Mouse (Mus musculus): Measurements from ENCODE around the gene Sephs2. TPM values are rescaled to one million over a fixed set of nuclear protein-coding genes. Genes with fewer than 3 reads are reported as not detected.

The Sephs2 gene
- polyA plus RNA-seq, 1 experiment = 81.9 TPM

DNA sequence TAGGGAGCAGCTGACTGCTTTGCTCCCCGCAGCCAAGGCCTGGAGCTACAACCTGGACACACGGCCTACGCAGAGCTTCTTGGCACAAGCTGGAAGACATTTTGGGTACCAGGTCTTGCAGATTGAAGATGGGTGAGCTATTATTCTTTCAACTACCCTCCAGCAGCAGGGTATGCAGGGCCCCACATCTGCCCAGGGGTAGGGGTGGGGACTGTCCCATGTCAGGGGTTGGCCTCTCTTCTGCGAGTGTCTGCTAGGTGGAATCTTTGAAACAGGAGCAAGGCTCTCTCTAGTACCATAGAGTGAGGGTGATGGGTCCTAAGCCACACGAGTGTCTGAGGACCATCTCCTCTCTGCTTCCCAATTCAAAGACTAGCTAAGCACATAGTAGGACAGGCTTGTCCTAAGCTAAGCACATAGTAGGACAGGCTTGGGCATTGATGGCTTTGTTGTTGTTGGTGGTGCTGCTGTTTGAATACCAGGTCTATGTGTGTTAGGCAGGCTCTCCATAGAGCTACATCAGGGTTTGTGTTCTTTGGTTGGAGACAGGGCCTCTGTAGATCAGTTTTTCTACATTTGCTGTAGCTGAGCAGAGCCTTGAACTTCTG, 23.8 kb upstream of the Sephs2 start:
- Histone ChIP-seq H3K27ac (ENCODE audit: insufficient read depth, low read depth, low read length) (no peak overlapping the region), H3K36me3 (ENCODE audit: control insufficient read depth, insufficient read depth, low read length) (no peaks in the 10 kb centered on the region), H3K4me3 (ENCODE audit: low read depth, low read length) (peak overlapping the region; percentile 43; the same call in 1 of the 2 replicates), H3K4me1 (ENCODE audit: control insufficient read depth, insufficient read depth, insufficient read length, low read length) (no peaks in the 10 kb centered on the region), H3K27me3 (ENCODE audit: control insufficient read depth, insufficient read depth, low read length) (no peaks in the 10 kb centered on the region)
- TF ChIP-seq CTCF (IDR thresholded peaks at IDR 0.05; ENCODE audit: extremely low read depth, insufficient read length, insufficient replicate concordance, low read depth, low read length) (no peak), POLR2A (IDR thresholded peaks at IDR 0.05; ENCODE audit: low read depth, low read length) (no peak)
- 92% methylated on average over 5 of the region's 5 CpGs for WGBS

DNA sequence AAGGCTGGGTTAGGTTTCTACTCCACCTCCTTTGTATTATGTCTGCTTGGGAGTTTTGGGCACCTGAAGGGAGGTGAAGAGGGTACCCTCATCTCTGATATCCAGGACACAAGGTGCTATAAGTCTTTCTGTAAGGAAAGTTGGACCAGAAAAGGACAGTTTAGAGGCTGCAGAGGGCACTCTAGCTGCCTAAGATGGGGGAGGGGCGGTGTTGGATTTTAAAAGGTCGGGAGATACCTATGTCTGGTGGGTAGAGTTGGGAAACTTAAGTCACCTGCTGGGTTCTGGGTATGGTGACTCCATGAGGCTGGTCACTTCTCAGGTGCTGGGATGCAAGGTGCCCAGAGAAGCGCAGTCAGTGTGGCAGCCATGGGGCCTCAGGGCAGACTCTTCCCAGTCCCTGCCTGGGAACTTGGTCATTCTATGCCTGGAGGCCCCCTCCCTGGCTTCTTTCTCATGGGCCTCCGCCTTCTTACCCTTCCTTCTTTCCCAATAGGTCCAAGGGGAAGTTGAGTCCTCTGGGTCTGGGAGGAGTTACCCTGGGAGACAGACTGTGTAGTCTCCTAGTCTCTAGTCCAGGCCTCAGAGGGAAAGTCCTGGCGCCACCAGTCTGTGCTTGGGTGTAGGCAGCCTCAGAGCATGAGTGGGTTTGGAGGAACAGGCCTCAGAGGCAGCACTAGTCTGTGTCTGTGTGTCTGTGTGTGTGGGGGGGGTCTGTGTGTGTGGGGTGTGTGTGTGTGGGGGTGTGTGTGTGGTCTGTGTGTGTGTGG, 23.1 kb upstream of the Sephs2 start:
- TF ChIP-seq POLR2A (IDR thresholded peaks at IDR 0.05; ENCODE audit: low read depth, low read length) = no peak
- no peak for TF ChIP-seq CTCF (IDR thresholded peaks at IDR 0.05; ENCODE audit: extremely low read depth, insufficient read length, insufficient replicate concordance, low read depth, low read length)
- Histone ChIP-seq H3K36me3 (ENCODE audit: control insufficient read depth, insufficient read depth, low read length) (no peaks in the 10 kb centered on the region), H3K4me3 (ENCODE audit: low read depth, low read length) (peak overlapping the region; percentile 57), H3K27ac (ENCODE audit: insufficient read depth, low read depth, low read length) (peak overlapping the region; percentile 35; the same call in 1 of the 2 replicates), H3K27me3 (ENCODE audit: control insufficient read depth, insufficient read depth, low read length) (no peaks in the 10 kb centered on the region), H3K4me1 (ENCODE audit: control insufficient read depth, insufficient read depth, insufficient read length, low read length) (no peaks in the 10 kb centered on the region)
- WGBS = 88% methylated on average over 5 of the region's 5 CpGs

DNA sequence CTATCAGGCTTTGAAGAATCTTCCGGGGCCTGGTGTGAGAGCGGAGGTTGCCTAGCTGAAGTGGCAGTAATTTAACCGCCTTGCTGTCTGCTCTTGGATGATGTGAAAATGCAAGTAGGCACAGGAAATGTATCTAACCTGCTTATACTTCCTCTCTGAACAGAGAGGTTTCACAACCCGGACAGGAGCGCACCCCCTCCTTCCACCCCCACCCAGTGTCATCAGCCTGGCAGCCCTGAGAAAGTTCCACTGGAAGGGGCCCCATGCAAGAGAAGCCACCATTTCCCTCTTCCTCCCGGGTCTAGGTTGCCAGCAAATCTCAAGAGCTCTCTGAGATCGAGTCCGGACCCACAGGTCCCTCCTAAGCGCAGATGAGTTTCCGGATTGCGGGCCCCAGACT, 22.2 kb upstream of the Sephs2 start, which contains the start of gene Itgal:
Gene Itgal, plus strand, starts transcription at position 163 of the 400 bp plus-strand sequence.
- WGBS = 79% methylated on average over 11 of the region's 11 CpGs
- H3K36me3 ChIP-seq (ENCODE audit: control insufficient read depth, insufficient read depth, low read length) = no peaks in the 10 kb centered on the region
- H3K4me1 ChIP-seq (ENCODE audit: control insufficient read depth, insufficient read depth, insufficient read length, low read length) = no peaks in the 10 kb centered on the region
- no peak for TF ChIP-seq CTCF (IDR thresholded peaks at IDR 0.05; ENCODE audit: extremely low read depth, insufficient read length, insufficient replicate concordance, low read depth, low read length)
- no peak for TF ChIP-seq POLR2A (IDR thresholded peaks at IDR 0.05; ENCODE audit: low read depth, low read length)
- H3K27ac ChIP-seq (ENCODE audit: insufficient read depth, low read depth, low read length) = peak within 1 kb of the TSS; percentile 35; the same call in 1 of the 2 replicates
- H3K4me3 ChIP-seq (ENCODE audit: low read depth, low read length) = peak within 1 kb of the TSS; percentile 57
- no peaks in the 10 kb centered on the region for H3K27me3 ChIP-seq (ENCODE audit: control insufficient read depth, insufficient read depth, low read length)

DNA sequence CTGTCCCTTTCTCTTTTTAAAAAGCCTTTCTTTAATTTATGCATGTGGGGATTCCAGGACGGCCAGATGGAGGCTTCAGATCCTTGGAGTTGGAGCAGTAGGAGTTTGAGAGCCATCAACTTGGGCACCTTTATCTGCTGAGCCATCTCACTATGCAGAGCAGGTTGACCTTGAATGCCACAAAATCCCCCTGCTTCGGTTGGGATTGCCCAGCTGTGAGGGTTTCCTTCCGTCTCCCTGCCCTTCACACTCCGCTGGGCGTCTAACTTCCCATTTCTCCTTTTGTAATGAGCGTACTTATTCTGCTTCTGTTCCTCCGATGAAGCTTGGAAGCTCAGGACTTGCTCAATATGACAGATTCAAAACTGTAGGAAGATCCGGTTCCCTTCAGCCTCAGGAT, 16.3 kb upstream of the Sephs2 start:
- H3K27me3 ChIP-seq (ENCODE audit: control insufficient read depth, insufficient read depth, low read length) = no peaks in the 10 kb centered on the region
- H3K27ac ChIP-seq (ENCODE audit: insufficient read depth, low read depth, low read length) = no peak overlapping the region
- no peak for TF ChIP-seq CTCF (IDR thresholded peaks at IDR 0.05; ENCODE audit: extremely low read depth, insufficient read length, insufficient replicate concordance, low read depth, low read length)
- no peak for TF ChIP-seq POLR2A (IDR thresholded peaks at IDR 0.05; ENCODE audit: low read depth, low read length)
- peaks cover 7% of the 10 kb centered on the region; the same call in 1 of the 2 replicates for H3K4me1 ChIP-seq (ENCODE audit: control insufficient read depth, insufficient read depth, insufficient read length, low read length)
- no peaks in the 10 kb centered on the region for H3K36me3 ChIP-seq (ENCODE audit: control insufficient read depth, insufficient read depth, low read length)
- WGBS = 74% methylated on average over 8 of the region's 8 CpGs
- H3K4me3 ChIP-seq (ENCODE audit: low read depth, low read length) = no peak overlapping the region

DNA sequence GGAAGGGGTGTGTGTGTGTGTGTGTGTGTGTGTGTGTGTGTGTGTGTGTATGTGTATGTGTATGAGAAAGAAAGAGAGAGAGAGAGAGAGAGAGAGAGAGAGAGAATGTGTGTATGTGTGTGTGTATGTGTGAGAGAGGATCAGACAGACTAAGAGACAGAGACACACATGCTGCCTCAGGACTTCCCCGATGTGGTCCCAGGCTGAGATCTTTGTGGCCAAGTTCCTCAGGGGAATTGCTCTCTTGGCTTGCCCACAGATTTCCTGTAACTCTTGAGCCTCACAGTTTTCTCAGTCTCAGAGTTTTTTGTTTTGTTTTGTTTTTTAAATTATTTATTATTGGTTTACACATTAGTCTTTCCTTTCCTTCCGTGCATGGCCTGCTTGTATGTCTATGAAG, 15.5 kb upstream of the Sephs2 start:
- no peaks in the 10 kb centered on the region for H3K36me3 ChIP-seq (ENCODE audit: control insufficient read depth, insufficient read depth, low read length)
- peaks cover 7% of the 10 kb centered on the region; the same call in 1 of the 2 replicates for H3K4me1 ChIP-seq (ENCODE audit: control insufficient read depth, insufficient read depth, insufficient read length, low read length)
- 70% methylated on average over 2 of the region's 2 CpGs for WGBS
- no peak overlapping the region for H3K4me3 ChIP-seq (ENCODE audit: low read depth, low read length)
- H3K27me3 ChIP-seq (ENCODE audit: control insufficient read depth, insufficient read depth, low read length) = no peaks in the 10 kb centered on the region
- H3K27ac ChIP-seq (ENCODE audit: insufficient read depth, low read depth, low read length) = no peak overlapping the region
- TF ChIP-seq POLR2A (IDR thresholded peaks at IDR 0.05; ENCODE audit: low read depth, low read length) (no peak), CTCF (IDR thresholded peaks at IDR 0.05; ENCODE audit: extremely low read depth, insufficient read length, insufficient replicate concordance, low read depth, low read length) (no peak)

DNA sequence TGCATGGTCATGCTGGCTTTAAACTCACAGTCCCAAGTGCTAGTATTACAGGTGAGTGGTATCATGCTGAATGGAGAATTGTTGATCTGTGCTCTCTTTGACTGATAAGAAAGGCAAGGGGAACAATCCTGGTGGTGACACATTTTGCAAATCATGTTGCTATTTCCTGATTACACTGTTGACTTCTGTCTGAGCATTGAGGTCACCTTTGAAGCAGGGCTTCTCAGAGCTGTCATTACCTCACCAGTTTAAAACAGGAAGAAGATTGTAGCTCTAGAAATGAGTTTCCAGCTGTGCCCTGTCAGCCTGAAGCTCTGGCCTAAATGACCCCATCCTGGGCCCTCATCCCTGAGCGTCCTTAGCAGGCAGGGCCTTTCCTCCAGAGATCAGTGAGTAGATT, 14.1 kb upstream of the Sephs2 start:
- H3K4me1 ChIP-seq (ENCODE audit: control insufficient read depth, insufficient read depth, insufficient read length, low read length) = peaks cover 10% of the 10 kb centered on the region
- H3K27ac ChIP-seq (ENCODE audit: insufficient read depth, low read depth, low read length) = peak overlapping the region; percentile 75
- no peaks in the 10 kb centered on the region for H3K27me3 ChIP-seq (ENCODE audit: control insufficient read depth, insufficient read depth, low read length)
- no peak overlapping the region for H3K4me3 ChIP-seq (ENCODE audit: low read depth, low read length)
- H3K36me3 ChIP-seq (ENCODE audit: control insufficient read depth, insufficient read depth, low read length) = no peaks in the 10 kb centered on the region
- TF ChIP-seq POLR2A (IDR thresholded peaks at IDR 0.05; ENCODE audit: low read depth, low read length) (no peak), CTCF (IDR thresholded peaks at IDR 0.05; ENCODE audit: extremely low read depth, insufficient read length, insufficient replicate concordance, low read depth, low read length) (no peak)
- WGBS = 77% methylated on average over 1 of the region's 1 CpGs

DNA sequence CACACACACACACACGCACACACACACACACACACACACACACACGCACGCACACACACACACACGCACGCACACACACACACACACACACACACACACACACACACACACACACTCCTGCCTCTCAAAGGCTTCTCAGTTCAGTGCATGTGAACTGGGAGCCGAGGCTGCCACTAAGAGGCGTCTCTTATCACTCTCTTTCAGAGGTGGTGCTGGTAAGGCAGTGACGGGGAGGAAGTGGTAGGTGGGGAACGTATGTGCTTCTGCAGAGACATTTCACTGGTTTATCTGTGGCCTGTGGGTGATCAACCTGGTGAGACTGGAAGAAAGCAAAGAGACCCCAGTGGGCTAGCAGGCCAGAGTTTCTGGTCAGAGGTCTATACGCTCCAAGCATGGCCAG, 11.3 kb upstream of the Sephs2 start:
- H3K36me3 ChIP-seq (ENCODE audit: control insufficient read depth, insufficient read depth, low read length) = no peaks in the 10 kb centered on the region
- no peak overlapping the region for H3K27ac ChIP-seq (ENCODE audit: insufficient read depth, low read depth, low read length)
- H3K4me1 ChIP-seq (ENCODE audit: control insufficient read depth, insufficient read depth, insufficient read length, low read length) = peaks cover 10% of the 10 kb centered on the region
- WGBS = 73% methylated on average over 8 of the region's 10 CpGs
- H3K27me3 ChIP-seq (ENCODE audit: control insufficient read depth, insufficient read depth, low read length) = no peaks in the 10 kb centered on the region
- TF ChIP-seq CTCF (IDR thresholded peaks at IDR 0.05; ENCODE audit: extremely low read depth, insufficient read length, insufficient replicate concordance, low read depth, low read length) (no peak), POLR2A (IDR thresholded peaks at IDR 0.05; ENCODE audit: low read depth, low read length) (no peak)
- no peak overlapping the region for H3K4me3 ChIP-seq (ENCODE audit: low read depth, low read length)

Measured in small intestine, adult 2 months (tissue).